Mouse (Mus musculus) G1E (cell line): Measurements from ENCODE around the gene Prickle1. TPM values are rescaled to one million over a fixed set of nuclear protein-coding genes. Genes with fewer than 3 reads are reported as not detected.

ENCODE experiments used
- ATAC-seq: 2 replicates; pipeline ENCODE4 v1.8.0; 2016; ENCODE audit warnings: mild to moderate bottlenecking; ENCODE audit not compliant: insufficient number of reproducible peaks, poor library complexity, low FRiP score, severe bottlenecking; ENCODE audit errors: extremely low read depth
- DNase-seq: peaks from one replicate; pipeline ENCODE4 v3.0.0; 2012; ENCODE audit warnings: low spot score
- H3K27me3 ChIP-seq: 2 replicates; pipeline ENCODE4 v1.6.1; 2012; ENCODE audit warnings: mild to moderate bottlenecking, low read length, inconsistent platforms; ENCODE audit not compliant: insufficient read depth
- H3K36me3 ChIP-seq: replicated peaks from 2 replicates; pipeline ENCODE3; 2012; ENCODE audit warnings: mild to moderate bottlenecking, inconsistent platforms
- H3K4me1 ChIP-seq: 2 replicates; pipeline ENCODE4 v1.6.1; 2012; ENCODE audit warnings: low read depth, low read length, inconsistent platforms, mixed read lengths; ENCODE audit not compliant: insufficient read depth
- H3K4me3 ChIP-seq: 2 replicates; pipeline ENCODE4 v1.5.1; 2012; ENCODE audit warnings: low read depth, mild to moderate bottlenecking, inconsistent platforms, low read length, moderate library complexity, mixed read lengths
- H3K9me3 ChIP-seq: replicated peaks from 2 replicates; pipeline ENCODE4 v1.6.1; 2012; ENCODE audit warnings: inconsistent platforms
- CTCF ChIP-seq: IDR thresholded peaks from 2 replicates; pipeline ENCODE4 v1.5.1; 2012; ENCODE audit warnings: low read depth, low read length, inconsistent platforms, mixed read lengths
- GATA1 ChIP-seq: IDR thresholded peaks from 2 replicates; pipeline ENCODE4 v1.6.1; 2012; ENCODE audit warnings: borderline replicate concordance, low read length, inconsistent platforms, mixed read lengths
- GATA2 ChIP-seq: IDR thresholded peaks from 2 replicates; pipeline ENCODE4 v1.6.1; 2012; ENCODE audit warnings: low read depth, low read length, inconsistent platforms, borderline replicate concordance
- POLR2AphosphoS5 ChIP-seq: IDR thresholded peaks from 2 replicates; pipeline ENCODE4 v1.6.1; 2012; ENCODE audit warnings: low read depth, low read length, inconsistent platforms; ENCODE audit not compliant: insufficient replicate concordance
- TAL1 ChIP-seq: conservative IDR thresholded peaks from 2 replicates; pipeline ENCODE4 v1.6.1; 2012; ENCODE audit warnings: low read depth, low read length, inconsistent platforms, mixed read lengths
- polyA plus RNA-seq: library from polyadenylated mRNA; stranded (reverse); fragments of >175 nt; gene quantifications from 2 replicates; pipeline ENCODE4 v1.2.3, GENCODE M21; 2012
- total RNA-seq, 2 experiments: library from RNA; stranded (forward) in 1 of 2; stranded (reverse) in 1 of 2; fragments of 200-1000 nt in 1 of 2; fragments of >200 nt in 1 of 2; fragmentation: Nextera tagmentation in 1 of 2; gene quantifications; 2 replicates each; pipeline ENCODE4 v1.2.3; 2014 to 2017

The Prickle1 gene
- total and polyA plus RNA-seq, 3 experiments, result under 0.01 TPM; not detected in 2

DNA sequence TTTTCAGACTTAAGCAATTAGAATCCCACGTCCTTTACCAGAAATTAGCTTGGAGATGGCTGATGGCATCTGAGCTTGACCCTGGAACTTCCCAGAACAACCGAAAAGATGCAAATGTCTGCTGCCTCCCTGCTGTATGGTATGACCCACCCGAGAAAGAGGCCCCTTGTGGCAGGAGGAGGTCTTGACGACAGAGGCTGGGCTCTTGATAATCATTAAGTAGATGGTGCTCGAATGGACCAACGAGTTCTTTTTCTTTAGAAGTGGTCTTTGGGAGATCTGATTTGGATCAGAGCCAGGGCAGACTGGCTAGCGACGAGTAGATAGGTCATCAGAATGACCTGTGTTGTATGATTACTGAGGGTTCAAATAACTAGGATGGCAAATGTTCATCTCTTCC is 40.0 kb downstream of the Prickle1 start:
- no peaks in the 10 kb centered on the region for H3K36me3 ChIP-seq
- DNase-seq, result no peak
- no peaks in the 10 kb centered on the region for H3K27me3 ChIP-seq
- no peak for ATAC-seq
- H3K4me3 ChIP-seq, result no peak overlapping the region
- no peaks in the 10 kb centered on the region for H3K4me1 ChIP-seq
- no peak for TF ChIP-seq GATA2
- no peak for TF ChIP-seq POLR2AphosphoS5
- no peak for TF ChIP-seq TAL1
- no peak for TF ChIP-seq CTCF
- no peak for TF ChIP-seq GATA1
- H3K9me3 ChIP-seq, result peaks cover 26% of the 10 kb centered on the region

- H3K27me3 ChIP-seq, result no peaks in the 10 kb centered on the region
- no peak for DNase-seq
- TF ChIP-seq GATA1, result no peak
- TF ChIP-seq GATA2, result no peak
- TF ChIP-seq TAL1, result no peak
- no peak for TF ChIP-seq CTCF
- no peak for TF ChIP-seq POLR2AphosphoS5
- H3K36me3 ChIP-seq, result no peaks in the 10 kb centered on the region
- ATAC-seq, result no peak
- H3K4me3 ChIP-seq, result no peak overlapping the region
- H3K9me3 ChIP-seq, result peaks cover 19% of the 10 kb centered on the region
- no peaks in the 10 kb centered on the region for H3K4me1 ChIP-seq
Observed at GRCm38 (mm10) chr15:93554203-93554851, 41.4 kb downstream of the Prickle1 start.

- H3K9me3 ChIP-seq, result peaks cover 16% of the 10 kb centered on the region
- no peaks in the 10 kb centered on the region for H3K27me3 ChIP-seq
- no peaks in the 10 kb centered on the region for H3K36me3 ChIP-seq
- DNase-seq (no peak), ATAC-seq (no peak)
- H3K4me1 ChIP-seq, result no peaks in the 10 kb centered on the region
- TF ChIP-seq GATA2 (no peak), GATA1 (no peak), CTCF (no peak), TAL1 (no peak), POLR2AphosphoS5 (no peak)
- H3K4me3 ChIP-seq, result no peak overlapping the region
Observed at GRCm38 (mm10) chr15:93552169-93552568, 43.5 kb downstream of the Prickle1 start.

DNA sequence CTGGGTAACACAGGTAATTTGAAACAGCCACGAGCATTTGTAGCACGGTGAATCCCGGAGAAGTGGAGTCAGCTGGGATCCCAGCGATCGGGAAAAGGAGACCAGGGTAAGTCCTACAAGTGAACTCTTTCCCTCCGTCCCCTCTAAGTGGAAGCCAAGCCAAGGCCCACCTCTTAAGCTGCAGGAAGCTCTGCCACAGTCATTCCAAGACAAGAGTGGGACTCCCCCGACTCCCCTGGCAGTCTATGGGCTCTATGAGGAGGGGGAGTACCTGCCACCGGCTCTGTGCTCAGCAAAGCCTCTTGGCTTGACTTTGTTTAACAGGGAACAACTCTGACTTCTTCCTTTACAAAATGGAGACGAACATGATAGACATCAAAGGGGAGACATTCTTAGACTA is 47.4 kb downstream of the Prickle1 start:
- DNase-seq (no peak), ATAC-seq (no peak)
- Histone ChIP-seq H3K4me3 (no peak overlapping the region), H3K36me3 (no peaks in the 10 kb centered on the region), H3K9me3 (peaks cover 27% of the 10 kb centered on the region), H3K27me3 (no peaks in the 10 kb centered on the region), H3K4me1 (no peaks in the 10 kb centered on the region)
- TF ChIP-seq CTCF (no peak), GATA1 (no peak), GATA2 (no peak), POLR2AphosphoS5 (no peak), TAL1 (no peak)

GRCm38 (mm10) chr15:93539415-93539814 is 56.3 kb downstream of the Prickle1 start:
- Histone ChIP-seq H3K9me3 (peaks cover 33% of the 10 kb centered on the region), H3K4me1 (no peaks in the 10 kb centered on the region), H3K27me3 (no peaks in the 10 kb centered on the region; the same call in 1 of the 2 replicates), H3K36me3 (no peaks in the 10 kb centered on the region), H3K4me3 (no peak overlapping the region)
- no peak for ATAC-seq
- no peak for DNase-seq
- TF ChIP-seq TAL1 (no peak), CTCF (no peak), GATA2 (no peak)

GRCm38 (mm10) chr15:93538551-93539205 is 57.0 kb downstream of the Prickle1 start:
- Histone ChIP-seq H3K36me3 (no peaks in the 10 kb centered on the region), H3K4me1 (no peaks in the 10 kb centered on the region), H3K27me3 (no peaks in the 10 kb centered on the region; the same call in 1 of the 2 replicates), H3K4me3 (no peak overlapping the region), H3K9me3 (peaks cover 36% of the 10 kb centered on the region)
- DNase-seq (no peak), ATAC-seq (no peak)
- no peak for TF ChIP-seq CTCF
- no peak for TF ChIP-seq GATA2
- no peak for TF ChIP-seq TAL1
- no peak for TF ChIP-seq GATA1
- TF ChIP-seq POLR2AphosphoS5, result no peak
